Mouse (Mus musculus): Measurements from ENCODE around the gene Vps37b. TPM values are rescaled to one million over a fixed set of nuclear protein-coding genes. Genes with fewer than 3 reads are reported as not detected.
A peak's percentile ranks its signal among the peaks of the same experiment; 100 is the strongest.

Vps37b gene
- polyA plus RNA-seq, 1 experiment from 2014 or later: 58.1 TPM

DNA sequence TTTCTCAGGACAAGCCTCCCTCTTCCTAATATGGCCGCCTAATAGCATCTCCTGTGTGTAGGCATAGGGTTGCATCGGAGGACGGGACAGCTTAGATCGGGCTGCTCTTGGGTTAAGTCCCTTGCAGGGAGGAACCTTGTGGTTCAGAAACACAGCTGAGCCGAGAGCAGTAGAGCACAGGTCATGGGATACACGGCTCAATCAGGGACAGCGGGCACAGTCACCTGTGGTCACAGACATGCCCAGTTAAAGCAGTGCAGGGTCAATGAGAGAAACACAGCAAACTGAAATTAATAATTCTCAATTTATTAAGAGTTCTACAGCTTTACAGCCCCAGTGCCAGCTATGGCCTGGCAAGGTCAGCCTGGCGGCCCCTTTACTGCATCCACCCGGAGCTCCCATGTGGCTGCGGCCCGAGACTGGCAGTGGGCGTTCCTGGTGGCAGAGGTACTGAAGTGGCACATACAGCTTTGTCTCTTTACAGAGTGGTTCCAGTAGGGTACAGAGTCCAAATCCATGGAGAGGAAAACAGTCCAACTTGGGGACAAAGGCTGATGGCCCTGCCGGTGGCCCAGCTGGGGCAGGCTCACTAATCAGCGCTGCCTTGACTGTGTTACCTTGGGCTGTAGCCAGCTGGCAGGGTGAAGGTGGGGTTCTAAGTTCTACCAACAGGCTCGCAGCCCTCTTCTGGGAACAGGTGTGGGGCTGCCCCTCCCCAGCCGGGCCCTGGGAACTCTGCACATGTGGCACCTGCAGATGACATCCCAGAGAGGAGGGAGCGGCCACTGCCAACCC is 27.5 kb downstream of the Vps37b start:
- no peak for DNase-seq (ENCODE audit: low spot score)
- H3K36me3 ChIP-seq: peaks cover 72% of the 10 kb centered on the region
- WGBS: 94% methylated on average over 17 of the region's 17 CpGs
- H3K27me3 ChIP-seq (ENCODE audit: low read depth, poor library complexity, severe bottlenecking): no peaks in the 10 kb centered on the region
- peaks cover 21% of the 10 kb centered on the region for H3K4me1 ChIP-seq
- H3K4me3 ChIP-seq: no peak overlapping the region
- no peaks in the 10 kb centered on the region for H3K9me3 ChIP-seq (replicated peaks)
- no peak overlapping the region for H3K27ac ChIP-seq (replicated peaks)

DNA sequence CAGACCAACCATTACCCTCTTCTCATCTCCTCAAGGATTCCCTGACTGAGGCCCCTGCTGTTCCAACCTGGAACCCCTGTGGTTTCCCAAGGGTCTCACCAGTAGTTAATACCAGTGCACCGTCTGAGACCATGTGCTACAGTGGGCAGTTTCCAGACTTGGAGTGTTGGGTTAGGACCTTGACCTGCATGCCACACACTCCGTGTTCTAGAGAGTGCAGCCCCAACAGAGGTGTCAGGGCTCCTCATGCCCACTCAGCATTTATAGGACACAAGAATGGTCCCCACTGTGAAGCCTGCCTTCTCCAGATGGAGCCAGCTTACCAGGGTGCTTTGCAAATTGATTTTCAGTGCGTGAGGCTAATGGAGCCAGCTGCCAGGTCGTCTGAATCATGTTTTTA is 28.7 kb downstream of the Vps37b start:
- 75% methylated on average over 4 of the region's 4 CpGs for WGBS
- no peaks in the 10 kb centered on the region for H3K27me3 ChIP-seq (ENCODE audit: low read depth, poor library complexity, severe bottlenecking)
- peaks cover 60% of the 10 kb centered on the region for H3K36me3 ChIP-seq
- H3K9me3 ChIP-seq (replicated peaks): no peaks in the 10 kb centered on the region
- peaks cover 20% of the 10 kb centered on the region for H3K4me1 ChIP-seq
- DNase-seq (ENCODE audit: low spot score): no peak
- 0 out of 2 replicates have a peak overlapping the region, but pooled peaks have one; percentile 49 for H3K27ac ChIP-seq (replicated peaks)
- H3K4me3 ChIP-seq: no peak overlapping the region

DNA sequence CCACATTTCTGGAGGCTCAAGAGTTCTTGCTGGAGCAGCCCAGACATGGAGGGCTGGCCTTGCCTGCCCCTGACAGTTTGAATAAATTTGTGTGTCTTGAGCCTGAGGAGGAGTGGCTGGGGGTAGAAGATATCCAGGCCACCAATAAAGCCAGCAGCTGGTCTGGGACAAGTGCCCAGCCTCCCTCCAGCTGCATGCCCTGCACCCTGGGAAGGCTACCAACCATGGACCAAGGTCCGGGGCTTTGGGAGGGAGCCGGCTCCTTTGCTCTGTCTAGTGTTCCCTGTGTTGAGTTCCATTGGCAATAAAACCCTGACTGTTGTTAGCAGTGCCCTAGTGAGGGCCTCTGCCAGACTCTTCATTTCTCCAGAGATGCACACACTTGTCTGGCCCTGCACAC is 29.2 kb downstream of the Vps37b start:
- peaks cover 55% of the 10 kb centered on the region for H3K36me3 ChIP-seq
- no peaks in the 10 kb centered on the region for H3K27me3 ChIP-seq (ENCODE audit: low read depth, poor library complexity, severe bottlenecking)
- no peak overlapping the region for H3K4me3 ChIP-seq
- peaks cover 20% of the 10 kb centered on the region for H3K4me1 ChIP-seq
- DNase-seq (ENCODE audit: low spot score): no peak
- no peaks in the 10 kb centered on the region for H3K9me3 ChIP-seq (replicated peaks)
- 88% methylated on average over 2 of the region's 2 CpGs for WGBS
- H3K27ac ChIP-seq (replicated peaks): peak overlapping the region; percentile 49

- no peak overlapping the region for H3K4me3 ChIP-seq
- H3K27me3 ChIP-seq (ENCODE audit: low read depth, poor library complexity, severe bottlenecking): no peaks in the 10 kb centered on the region
- no peaks in the 10 kb centered on the region for H3K9me3 ChIP-seq (replicated peaks)
- H3K36me3 ChIP-seq: peaks cover 39% of the 10 kb centered on the region
- DNase-seq (ENCODE audit: low spot score): no peak
- peak overlapping the region; percentile 50; the same call in 1 of the 2 replicates for H3K27ac ChIP-seq (replicated peaks)
- peaks cover 28% of the 10 kb centered on the region for H3K4me1 ChIP-seq
- 69% methylated on average over 9 of the region's 9 CpGs for WGBS
Observed at GRCm38 (mm10) chr5:124001274-124001673, 30.8 kb downstream of the Vps37b start.

DNA sequence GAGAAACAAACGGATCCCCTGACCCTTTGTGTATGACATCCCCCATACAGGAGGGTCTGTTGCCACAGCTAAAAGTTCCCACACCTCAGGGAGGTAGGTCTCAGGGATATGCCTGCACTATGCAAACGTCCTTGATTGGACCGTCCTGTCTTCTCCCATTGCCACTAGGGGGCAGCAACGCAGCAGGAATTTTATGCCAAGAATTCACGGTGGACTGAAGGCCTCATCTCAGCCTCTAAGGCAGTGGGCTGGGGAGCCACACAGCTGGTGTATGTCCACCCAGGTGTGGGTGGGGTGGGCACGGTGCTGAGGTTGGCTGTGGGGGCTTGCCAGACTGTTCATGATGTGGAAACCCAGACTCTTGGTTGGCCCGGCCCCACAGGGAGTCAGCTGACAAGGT is 31.2 kb downstream of the Vps37b start:
- H3K4me3 ChIP-seq: no peak overlapping the region
- peaks cover 31% of the 10 kb centered on the region for H3K4me1 ChIP-seq
- H3K27me3 ChIP-seq (ENCODE audit: low read depth, poor library complexity, severe bottlenecking): no peaks in the 10 kb centered on the region
- H3K27ac ChIP-seq (replicated peaks): 0 out of 2 replicates have a peak overlapping the region, but pooled peaks have one; percentile 50
- peaks cover 34% of the 10 kb centered on the region for H3K36me3 ChIP-seq
- DNase-seq (ENCODE audit: low spot score): peak; percentile 87
- 16% methylated on average over 7 of the region's 7 CpGs for WGBS
- H3K9me3 ChIP-seq (replicated peaks): no peaks in the 10 kb centered on the region

- Histone ChIP-seq H3K27me3 (ENCODE audit: low read depth, poor library complexity, severe bottlenecking) (no peaks in the 10 kb centered on the region), H3K4me1 (peaks cover 29% of the 10 kb centered on the region), H3K4me3 (no peak overlapping the region), H3K36me3 (peaks cover 10% of the 10 kb centered on the region), H3K9me3 (replicated peaks) (no peaks in the 10 kb centered on the region), H3K27ac (replicated peaks) (no peak overlapping the region)
- WGBS: 88% methylated on average over 10 of the region's 10 CpGs
- no peak for DNase-seq (ENCODE audit: low spot score)
Observed at GRCm38 (mm10) chr5:123998370-123998769, 33.7 kb downstream of the Vps37b start.

DNA sequence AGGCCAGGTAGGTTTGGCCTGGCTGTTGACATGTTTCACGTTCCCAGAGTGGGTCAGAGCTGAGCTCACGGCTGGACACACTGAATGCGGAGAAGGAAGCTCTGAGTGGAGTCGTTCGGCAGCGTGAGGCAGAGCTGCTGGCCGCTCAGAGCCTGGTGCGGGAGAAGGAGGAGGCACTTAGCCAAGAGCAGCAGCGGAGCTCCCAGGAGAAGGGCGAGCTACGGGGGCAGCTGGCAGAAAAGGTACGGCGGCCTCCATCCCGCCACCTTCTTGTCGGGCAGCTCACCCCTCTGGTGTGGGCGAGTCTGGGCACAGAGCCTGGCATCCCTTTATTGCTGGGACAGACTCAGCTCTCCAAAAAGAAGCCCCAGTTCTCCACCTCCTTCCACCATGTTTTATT is 34.3 kb downstream of the Vps37b start:
- Histone ChIP-seq H3K36me3 (peaks cover 6% of the 10 kb centered on the region; the same call in 1 of the 2 replicates), H3K9me3 (replicated peaks) (no peaks in the 10 kb centered on the region), H3K4me1 (peaks cover 23% of the 10 kb centered on the region), H3K27me3 (ENCODE audit: low read depth, poor library complexity, severe bottlenecking) (no peaks in the 10 kb centered on the region), H3K27ac (replicated peaks) (peak overlapping the region; percentile 39; the same call in 1 of the 2 replicates), H3K4me3 (no peak overlapping the region)
- no peak for DNase-seq (ENCODE audit: low spot score)
- 91% methylated on average over 16 of the region's 16 CpGs for WGBS

GRCm38 (mm10) chr5:123997211-123997751 is 34.8 kb downstream of the Vps37b start:
- no peak for DNase-seq (ENCODE audit: low spot score)
- Histone ChIP-seq H3K4me3 (no peak overlapping the region), H3K36me3 (peaks cover 6% of the 10 kb centered on the region; the same call in 1 of the 2 replicates), H3K9me3 (replicated peaks) (no peaks in the 10 kb centered on the region), H3K4me1 (peaks cover 18% of the 10 kb centered on the region), H3K27ac (replicated peaks) (peak overlapping the region; percentile 39; the same call in 1 of the 2 replicates), H3K27me3 (ENCODE audit: low read depth, poor library complexity, severe bottlenecking) (no peaks in the 10 kb centered on the region)
- 89% methylated on average over 24 of the region's 24 CpGs for WGBS

GRCm38 (mm10) chr5:123996695-123997094 is 35.4 kb downstream of the Vps37b start:
- WGBS: 90% methylated on average over 14 of the region's 14 CpGs
- Histone ChIP-seq H3K4me3 (no peak overlapping the region), H3K4me1 (peaks cover 19% of the 10 kb centered on the region), H3K27ac (replicated peaks) (peak overlapping the region; percentile 39; the same call in 1 of the 2 replicates), H3K9me3 (replicated peaks) (no peaks in the 10 kb centered on the region), H3K27me3 (ENCODE audit: low read depth, poor library complexity, severe bottlenecking) (no peaks in the 10 kb centered on the region), H3K36me3 (peaks cover 3% of the 10 kb centered on the region; the same call in 1 of the 2 replicates)
- DNase-seq (ENCODE audit: low spot score): no peak

DNA sequence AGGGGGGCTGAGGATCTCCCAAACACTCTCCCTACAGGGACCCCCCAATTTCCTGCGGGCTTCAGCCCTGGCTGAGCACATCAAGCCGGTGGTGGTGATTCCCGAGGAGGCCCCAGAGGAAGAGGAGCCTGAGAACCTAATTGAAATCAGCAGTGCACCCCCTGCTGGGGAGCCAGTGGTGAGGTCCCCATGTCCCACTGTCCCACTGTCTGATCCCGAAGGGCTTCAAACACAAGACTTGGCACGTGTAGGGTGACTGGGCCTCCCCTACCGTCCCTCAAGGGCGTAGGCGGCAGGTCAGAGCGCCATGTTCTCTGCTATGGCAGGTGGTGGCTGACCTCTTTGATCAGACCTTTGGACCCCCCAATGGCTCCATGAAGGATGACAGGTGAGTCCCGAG is 35.9 kb downstream of the Vps37b start:
- H3K4me3 ChIP-seq: no peak overlapping the region
- H3K4me1 ChIP-seq: peaks cover 20% of the 10 kb centered on the region
- WGBS: 91% methylated on average over 10 of the region's 10 CpGs
- H3K27ac ChIP-seq (replicated peaks): peak overlapping the region; percentile 52; the same call in 1 of the 2 replicates
- H3K36me3 ChIP-seq: no peaks in the 10 kb centered on the region
- H3K27me3 ChIP-seq (ENCODE audit: low read depth, poor library complexity, severe bottlenecking): no peaks in the 10 kb centered on the region
- H3K9me3 ChIP-seq (replicated peaks): no peaks in the 10 kb centered on the region
- no peak for DNase-seq (ENCODE audit: low spot score)

DNA sequence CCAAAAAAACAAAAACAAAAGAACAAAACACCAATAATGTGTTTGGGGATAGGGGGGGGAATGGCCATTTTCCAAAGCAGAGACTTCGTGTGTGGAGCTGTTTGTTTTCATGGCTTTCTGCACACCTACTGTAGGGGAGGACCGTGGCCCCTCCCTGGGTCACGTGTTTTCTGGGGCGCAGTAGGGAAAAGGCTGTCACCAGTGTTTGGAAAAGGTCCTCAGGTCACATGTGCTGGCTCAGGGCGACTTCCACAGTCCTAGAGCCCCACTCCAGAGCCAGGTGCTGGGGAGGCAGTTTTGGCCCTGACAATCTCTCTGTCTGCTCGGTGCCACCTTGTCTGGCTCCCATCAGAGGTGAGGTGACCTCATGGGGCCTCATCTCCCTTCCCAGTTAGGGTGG is 36.7 kb downstream of the Vps37b start:
- no peaks in the 10 kb centered on the region for H3K9me3 ChIP-seq (replicated peaks)
- H3K4me1 ChIP-seq: peaks cover 24% of the 10 kb centered on the region
- 83% methylated on average over 6 of the region's 6 CpGs for WGBS
- no peaks in the 10 kb centered on the region for H3K27me3 ChIP-seq (ENCODE audit: low read depth, poor library complexity, severe bottlenecking)
- no peak overlapping the region for H3K4me3 ChIP-seq
- H3K27ac ChIP-seq (replicated peaks): no peak overlapping the region
- DNase-seq (ENCODE audit: low spot score): no peak
- H3K36me3 ChIP-seq: no peaks in the 10 kb centered on the region

GRCm38 (mm10) chr5:123994468-123994867 is 37.6 kb downstream of the Vps37b start:
- no peak for DNase-seq (ENCODE audit: low spot score)
- WGBS: 96% methylated on average over 7 of the region's 7 CpGs
- peaks cover 34% of the 10 kb centered on the region for H3K4me1 ChIP-seq
- no peak overlapping the region for H3K27ac ChIP-seq (replicated peaks)
- no peaks in the 10 kb centered on the region for H3K36me3 ChIP-seq
- no peaks in the 10 kb centered on the region for H3K9me3 ChIP-seq (replicated peaks)
- H3K4me3 ChIP-seq: no peak overlapping the region
- no peaks in the 10 kb centered on the region for H3K27me3 ChIP-seq (ENCODE audit: low read depth, poor library complexity, severe bottlenecking)

Measured in midbrain, embryonic 10.5 days (tissue).